Comparison of ENCODE assay signal across 15 mouse cellular contexts in genomic region chr3:109562268-109562667, GRCm38 (mm10).
DNase-seq lines count a peak whose midpoint lies in the region; ATAC-seq lines count a peak whose summit lies in the region.
"Had no signal": no experiment of that assay in that cellular context is flagged by ENCODE, and none has a peak within 500 bp of the region (broad histone marks: within the 10 kb centered on the region; RNA-seq: fewer than 3 reads in every experiment).

No protein-coding gene starts in this region.

- no peaks in the 10 kb centered on the region for H3K36me3 ChIP-seq in hindbrain, embryonic 12.5 days
- H3K36me3 ChIP-seq in hindbrain, embryonic 16.5 days (ENCODE audit: control insufficient read depth, insufficient read depth, low read length) = no peaks in the 10 kb centered on the region
- no peaks in the 10 kb centered on the region for H3K36me3 ChIP-seq in kidney, embryonic 15.5 days
- no peaks in the 10 kb centered on the region for H3K36me3 ChIP-seq in midbrain, embryonic 11.5 days (ENCODE audit: control insufficient read depth, insufficient read depth, low read length)
- no peaks in the 10 kb centered on the region for H3K36me3 ChIP-seq in midbrain, embryonic 15.5 days (replicated peaks)
- H3K36me3 ChIP-seq: embryonic facial prominence, embryonic 10.5 days had no signal

- H3K9ac ChIP-seq in hindbrain, embryonic 12.5 days = no peak overlapping the region
- no peak overlapping the region for H3K9ac ChIP-seq in hindbrain, embryonic 16.5 days (ENCODE audit: low read depth, low read length)
- H3K9ac ChIP-seq in kidney, embryonic 15.5 days = no peak overlapping the region
- H3K9ac ChIP-seq in midbrain, embryonic 11.5 days (ENCODE audit: low read length) = no peak overlapping the region
- H3K9ac ChIP-seq in midbrain, embryonic 15.5 days = no peak overlapping the region
- H3K9ac ChIP-seq: forebrain, embryonic 13.5 days; forebrain, postnatal 0 days had no signal

- no peak for DNase-seq in kidney, adult 18-20 months
- peak; percentile 60 for DNase-seq in midbrain, embryonic 11.5 days (ENCODE audit: low spot score, missing footprints)
- DNase-seq: adrenal gland, adult 8-10 months; adrenal gland, postnatal 36 days; cerebellum, adult 2 months; cerebellum, postnatal 10 days; forebrain, postnatal 0 days; gastrocnemius, postnatal 14 days; heart, postnatal 10 days had no signal

- ATAC-seq in hindbrain, embryonic 12.5 days (ENCODE audit: low FRiP score) = no peak
- no peak for ATAC-seq in hindbrain, embryonic 16.5 days
- 0 out of 2 replicates have a peak, but pooled peaks have one; percentile 10 for ATAC-seq in kidney, embryonic 15.5 days (replicated peaks; ENCODE audit: low FRiP score)
- ATAC-seq in midbrain, embryonic 11.5 days (ENCODE audit: low FRiP score) = no peak
- ATAC-seq in midbrain, embryonic 15.5 days (replicated peaks) = no peak
- ATAC-seq: forebrain, embryonic 13.5 days; forebrain, postnatal 0 days had no signal

- no peaks in the 10 kb centered on the region for H3K9me3 ChIP-seq in hindbrain, embryonic 12.5 days (replicated peaks)
- no peaks in the 10 kb centered on the region for H3K9me3 ChIP-seq in hindbrain, embryonic 16.5 days (ENCODE audit: control insufficient read depth, low read length)
- no peaks in the 10 kb centered on the region for H3K9me3 ChIP-seq in kidney, embryonic 15.5 days (replicated peaks)
- H3K9me3 ChIP-seq in midbrain, embryonic 11.5 days (ENCODE audit: control insufficient read depth, low read length) = no peaks in the 10 kb centered on the region
- no peaks in the 10 kb centered on the region for H3K9me3 ChIP-seq in midbrain, embryonic 15.5 days
- H3K9me3 ChIP-seq: embryonic facial prominence, embryonic 10.5 days; forebrain, embryonic 13.5 days had no signal

- peaks cover 13% of the 10 kb centered on the region for H3K4me1 ChIP-seq in hindbrain, embryonic 12.5 days
- peaks cover 2% of the 10 kb centered on the region; the same call in 1 of the 2 replicates for H3K4me1 ChIP-seq in hindbrain, embryonic 16.5 days (ENCODE audit: control insufficient read depth, insufficient read depth, low read depth, low read length)
- peaks cover 18% of the 10 kb centered on the region for H3K4me1 ChIP-seq in kidney, embryonic 15.5 days
- no peaks in the 10 kb centered on the region; the same call in 1 of the 2 replicates for H3K4me1 ChIP-seq in midbrain, embryonic 11.5 days (ENCODE audit: control insufficient read depth, insufficient read depth, low read length)
- H3K4me1 ChIP-seq in midbrain, embryonic 15.5 days = peaks cover 4% of the 10 kb centered on the region; the same call in 1 of the 2 replicates
- H3K4me1 ChIP-seq: forebrain, embryonic 13.5 days had no signal

- H3K4me3 ChIP-seq in hindbrain, embryonic 12.5 days = no peak overlapping the region
- no peak overlapping the region for H3K4me3 ChIP-seq in hindbrain, embryonic 16.5 days (ENCODE audit: low read length)
- H3K4me3 ChIP-seq in kidney, embryonic 15.5 days (replicated peaks) = no peak overlapping the region
- no peak overlapping the region for H3K4me3 ChIP-seq in midbrain, embryonic 11.5 days (ENCODE audit: low read depth, low read length)
- H3K4me3 ChIP-seq in midbrain, embryonic 15.5 days = no peak overlapping the region
- H3K4me3 ChIP-seq: embryonic facial prominence, embryonic 10.5 days; forebrain, embryonic 13.5 days had no signal

- H3K27ac ChIP-seq in hindbrain, embryonic 12.5 days = peak overlapping the region; percentile 52; the same call in 1 of the 2 replicates
- H3K27ac ChIP-seq in hindbrain, embryonic 16.5 days (ENCODE audit: low read depth, low read length) = no peak overlapping the region
- peak overlapping the region; percentile 54 for H3K27ac ChIP-seq in kidney, embryonic 15.5 days
- no peak overlapping the region for H3K27ac ChIP-seq in midbrain, embryonic 11.5 days (ENCODE audit: low read depth, low read length)
- no peak overlapping the region for H3K27ac ChIP-seq in midbrain, embryonic 15.5 days
- H3K27ac ChIP-seq: embryonic facial prominence, embryonic 10.5 days; forebrain, embryonic 13.5 days had no signal

- H3K4me2 ChIP-seq in hindbrain, embryonic 12.5 days (replicated peaks) = no peak overlapping the region
- H3K4me2 ChIP-seq in hindbrain, embryonic 16.5 days (ENCODE audit: low read length) = no peak overlapping the region
- no peak overlapping the region for H3K4me2 ChIP-seq in kidney, embryonic 15.5 days
- H3K4me2 ChIP-seq in midbrain, embryonic 11.5 days = no peak overlapping the region
- H3K4me2 ChIP-seq in midbrain, embryonic 15.5 days = no peak overlapping the region
- H3K4me2 ChIP-seq: forebrain, embryonic 13.5 days had no signal

- WGBS in hindbrain, embryonic 12.5 days = 80% methylated on average over 4 of the region's 4 CpGs
- 85% methylated on average over 4 of the region's 4 CpGs for WGBS in hindbrain, embryonic 16.5 days
- WGBS in kidney, embryonic 15.5 days = 67% methylated on average over 4 of the region's 4 CpGs
- 87% methylated on average over 4 of the region's 4 CpGs for WGBS in midbrain, embryonic 11.5 days
- WGBS in midbrain, embryonic 15.5 days = 92% methylated on average over 4 of the region's 4 CpGs

- H3K27me3 ChIP-seq in hindbrain, embryonic 12.5 days = no peaks in the 10 kb centered on the region
- H3K27me3 ChIP-seq in hindbrain, embryonic 16.5 days (replicated peaks; ENCODE audit: control insufficient read depth, insufficient read depth, low read length) = no peaks in the 10 kb centered on the region
- H3K27me3 ChIP-seq in kidney, embryonic 15.5 days = no peaks in the 10 kb centered on the region
- no peaks in the 10 kb centered on the region for H3K27me3 ChIP-seq in midbrain, embryonic 11.5 days (ENCODE audit: control insufficient read depth, insufficient read depth, low read length)
- H3K27me3 ChIP-seq in midbrain, embryonic 15.5 days (replicated peaks) = no peaks in the 10 kb centered on the region
- H3K27me3 ChIP-seq: forebrain, embryonic 13.5 days had no signal

Comparison
In these comparisons a context has a peak if more than half of its experiments do, and no peak if none do; other contexts are left out.
1. H3K27ac ChIP-seq: peak in hindbrain, embryonic 12.5 days (single experiment) and kidney, embryonic 15.5 days (single experiment); none in hindbrain, embryonic 16.5 days (single experiment), midbrain, embryonic 11.5 days (single experiment) and midbrain, embryonic 15.5 days (single experiment).